Mouse (Mus musculus) forebrain, embryonic 12.5 days (tissue): Measurements from ENCODE around the gene Tnnt3. TPM values are rescaled to one million over a fixed set of nuclear protein-coding genes. Genes with fewer than 3 reads are reported as not detected.

ENCODE experiments used
- ATAC-seq: fragments of 200-750 bp; cut with Nextera tagmentation; 2 replicates; pipeline ENCODE4 v1.8.0; 2017; ENCODE audit warnings: moderate TSS enrichment; ENCODE audit not compliant: low FRiP score
- H3K27ac ChIP-seq: fragments of 300-500 bp; sonication (generic); 2 replicates; pipeline ENCODE4 v1.5.1; 2016; ENCODE audit warnings: mild to moderate bottlenecking
- H3K27me3 ChIP-seq: fragments of 300-500 bp; sonication (generic); 2 replicates; pipeline ENCODE4 v1.6.1; 2016; ENCODE audit warnings: mild to moderate bottlenecking
- H3K36me3 ChIP-seq: fragments of 300-500 bp; sonication (generic); replicated peaks from 2 replicates; pipeline ENCODE4 v1.6.1; 2016; ENCODE audit warnings: mild to moderate bottlenecking
- H3K4me1 ChIP-seq: fragments of 300-500 bp; sonication (generic); 2 replicates; pipeline ENCODE4 v1.6.1; 2016
- H3K4me2 ChIP-seq: fragments of 300-500 bp; sonication (generic); 2 replicates; pipeline ENCODE4 v1.6.1; 2016; ENCODE audit warnings: mild to moderate bottlenecking, moderate library complexity
- H3K4me3 ChIP-seq: fragments of 300-500 bp; sonication (generic); replicated peaks from 2 replicates; pipeline ENCODE4 v1.5.1; 2016; ENCODE audit warnings: mild to moderate bottlenecking
- H3K9ac ChIP-seq: fragments of 300-500 bp; sonication (generic); 2 replicates; pipeline ENCODE4 v1.6.1; 2016; ENCODE audit warnings: mild to moderate bottlenecking
- H3K9me3 ChIP-seq: fragments of 300-500 bp; sonication (generic); 2 replicates; pipeline ENCODE4 v1.6.1; 2016
- WGBS: fragments of 180-500 bp; shearing (Covaris S2); methylation state at CpG from one replicate; pipeline ENCODE4 v1.1.7; 2016; 5-methylcytosine and 5-hydroxymethylcytosine counted together
- polyA plus RNA-seq: library from polyadenylated mRNA; unstranded; fragments of >200 nt; fragmentation: Nextera tagmentation; extraction: Ambion mirVana; gene quantifications from 2 replicates; pipeline ENCODE4 v1.2.1, GENCODE M21; 2016

The Tnnt3 gene
- polyA plus RNA-seq, 1 experiment from 2014 or later = 0.78 TPM

DNA sequence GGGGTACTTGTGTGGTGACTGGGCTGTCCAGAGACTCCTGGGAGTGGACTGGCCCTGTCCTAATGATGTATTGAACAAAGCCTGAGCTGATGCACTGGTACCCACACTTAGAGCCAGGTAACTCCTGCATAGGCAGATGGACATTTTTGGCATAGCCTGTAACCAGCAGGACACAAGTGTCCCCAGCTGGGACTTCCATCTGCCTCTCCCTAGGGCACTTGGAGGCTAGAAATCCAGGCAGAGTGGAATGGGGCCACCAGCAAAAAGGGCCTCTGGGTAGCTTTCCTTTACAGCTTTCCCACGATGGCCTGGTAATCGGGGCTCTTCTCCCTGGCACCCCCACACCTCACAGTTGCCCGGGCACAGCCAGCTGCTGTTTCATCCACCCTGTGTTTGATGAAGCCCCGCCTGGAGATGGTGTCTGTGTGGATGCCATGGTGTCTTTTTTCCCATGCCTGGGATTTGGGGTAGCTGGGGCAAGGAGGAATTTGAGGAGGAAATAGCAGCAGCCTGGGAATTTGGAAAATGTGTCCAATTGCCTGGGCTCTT lies 63.3 kb downstream of the Tnnt3 start:
- H3K4me2 ChIP-seq = no peak overlapping the region
- no peaks in the 10 kb centered on the region for H3K9me3 ChIP-seq
- H3K27ac ChIP-seq = no peak overlapping the region
- no peak overlapping the region for H3K9ac ChIP-seq
- no peak for ATAC-seq
- no peak overlapping the region for H3K4me3 ChIP-seq
- H3K27me3 ChIP-seq = peaks cover 7% of the 10 kb centered on the region; the same call in 1 of the 2 replicates
- no peaks in the 10 kb centered on the region for H3K36me3 ChIP-seq
- H3K4me1 ChIP-seq = peaks cover 34% of the 10 kb centered on the region
- 84% methylated on average over 4 of the region's 4 CpGs for WGBS

DNA sequence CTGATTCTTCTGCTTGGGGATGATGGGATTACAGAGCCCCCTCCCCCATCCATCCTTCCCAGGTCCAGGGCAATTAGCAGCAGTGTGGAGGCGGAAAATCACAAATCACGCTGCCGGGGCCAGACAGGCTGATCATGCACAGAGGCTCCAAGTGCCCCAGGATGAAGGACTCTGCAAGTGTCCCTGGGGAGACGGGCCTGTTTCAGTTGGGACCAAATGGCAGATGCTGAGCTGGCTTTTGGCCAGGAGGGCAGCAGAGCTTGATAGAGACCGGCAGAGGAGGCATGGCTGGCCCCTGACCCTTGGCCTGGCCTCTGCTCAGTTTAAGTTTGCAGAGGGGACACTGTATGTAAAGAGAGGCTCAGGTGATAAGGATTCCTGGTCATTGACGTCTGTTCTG lies 64.5 kb downstream of the Tnnt3 start:
- Histone ChIP-seq H3K4me3 (no peak overlapping the region), H3K9me3 (no peaks in the 10 kb centered on the region), H3K9ac (no peak overlapping the region), H3K4me1 (peaks cover 26% of the 10 kb centered on the region), H3K27ac (no peak overlapping the region), H3K27me3 (peaks cover 7% of the 10 kb centered on the region; the same call in 1 of the 2 replicates), H3K4me2 (no peak overlapping the region), H3K36me3 (no peaks in the 10 kb centered on the region)
- 33% methylated on average over 6 of the region's 6 CpGs for WGBS
- ATAC-seq = no peak

DNA sequence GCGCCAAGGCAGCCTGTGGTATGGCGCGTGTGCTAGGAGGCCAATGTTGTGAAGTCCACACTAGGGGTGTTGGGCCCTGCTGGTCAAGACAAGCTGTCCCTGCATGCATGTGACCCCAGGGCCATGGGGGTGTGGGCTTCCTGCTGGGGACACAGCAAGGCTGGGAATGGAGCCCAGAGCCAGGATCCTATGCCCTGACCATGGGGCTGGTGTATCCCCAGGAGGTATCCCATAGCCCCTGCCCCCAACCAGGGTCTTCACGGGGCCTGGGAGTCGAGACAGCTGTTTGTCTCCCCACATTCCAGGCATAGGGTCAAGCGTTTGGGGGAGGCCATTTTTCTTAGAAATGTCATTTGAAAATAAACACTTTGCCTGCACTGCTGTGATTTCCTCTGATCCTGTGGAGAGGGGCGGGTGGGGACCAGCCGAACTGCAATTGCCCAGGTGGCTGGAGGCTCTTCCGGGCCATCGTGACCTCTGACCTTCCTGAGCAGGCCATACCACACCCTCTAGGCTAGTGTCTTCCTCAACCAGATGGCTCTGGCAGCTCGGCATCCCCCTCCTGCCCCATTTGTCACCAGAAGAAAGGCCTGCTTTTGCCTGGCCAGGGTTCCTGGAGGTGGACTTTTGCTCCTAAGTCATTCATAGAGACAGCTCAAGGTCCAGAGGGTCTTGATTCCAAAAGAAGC lies 66.5 kb downstream of the Tnnt3 start:
- Histone ChIP-seq H3K4me3 (no peak overlapping the region), H3K27me3 (peaks cover 7% of the 10 kb centered on the region; the same call in 1 of the 2 replicates), H3K4me1 (peaks cover 33% of the 10 kb centered on the region), H3K36me3 (no peaks in the 10 kb centered on the region), H3K27ac (no peak overlapping the region), H3K9me3 (no peaks in the 10 kb centered on the region), H3K4me2 (no peak overlapping the region), H3K9ac (no peak overlapping the region)
- ATAC-seq = no peak
- WGBS = 80% methylated on average over 11 of the region's 11 CpGs

Other genes starting within 250 kb of the Tnnt3 start
- not detected in 2 replicates for gene Gm2431, start 240.5 kb upstream of the Tnnt3 start, polyA plus RNA-seq
- gene Gm4559, start 224.5 kb upstream of the Tnnt3 start, polyA plus RNA-seq = not detected in 2 replicates
- not detected in 2 replicates for gene Krtap5-1, start 201.7 kb upstream of the Tnnt3 start, polyA plus RNA-seq
- gene Krtap5-4, start 195.3 kb upstream of the Tnnt3 start, polyA plus RNA-seq = not detected in 2 replicates
- 0.34 and 0.45 TPM in 2 replicates for gene Ifitm10, start 125.1 kb upstream of the Tnnt3 start, polyA plus RNA-seq
- gene Gm49369, start 116.2 kb upstream of the Tnnt3 start, polyA plus RNA-seq = 0.60 and 0.91 TPM in 2 replicates
- gene Ctsd, start 110.8 kb upstream of the Tnnt3 start, polyA plus RNA-seq = 132 TPM in 2 replicates
- gene Syt8, start 64.0 kb upstream of the Tnnt3 start, polyA plus RNA-seq = not detected in 2 replicates
- gene Tnni2, start 57.0 kb upstream of the Tnnt3 start, polyA plus RNA-seq = 1.3 TPM in 1 of 2 replicates, not detected in the other
- gene Lsp1, start 38.0 kb upstream of the Tnnt3 start, polyA plus RNA-seq = 5.4 and 6.3 TPM in 2 replicates
- 10.8 and 15.9 TPM in 2 replicates for gene Mrpl23, start 33.9 kb downstream of the Tnnt3 start, polyA plus RNA-seq
- 94.7 and 122 TPM in 2 replicates for gene Igf2, start 168.0 kb downstream of the Tnnt3 start, polyA plus RNA-seq
- gene Gm49394, start 171.1 kb downstream of the Tnnt3 start, polyA plus RNA-seq = not detected in 2 replicates
- gene Ins2, start 244.5 kb downstream of the Tnnt3 start, polyA plus RNA-seq = not detected in 2 replicates